Mouse (Mus musculus) gastrocnemius, postnatal 14 days (tissue): ENCODE results near the gene Kcnj9. TPM values are rescaled to one million over a fixed set of nuclear protein-coding genes. Genes with fewer than 3 reads are reported as not detected.

Experiments
- DNase-seq: peaks from one replicate; pipeline ENCODE4 v3.0.0; 2021; ENCODE audit warnings: mixed read lengths
- intact Hi-C: fragments of 180-260 bp; cut with DNase I; formaldehyde crosslinking; loops from one replicate; pipeline ENCODE4 v1.15.1; 2025; ENCODE audit warnings: low total_unique reads
- total RNA-seq, 2 experiments: library from RNA; stranded (reverse); gene quantifications; 2 replicates each; pipeline ENCODE4 v1.2.3; 2021

Gene Kcnj9
- total RNA-seq, 2 experiments from 2014 or later: not detected

DNA sequence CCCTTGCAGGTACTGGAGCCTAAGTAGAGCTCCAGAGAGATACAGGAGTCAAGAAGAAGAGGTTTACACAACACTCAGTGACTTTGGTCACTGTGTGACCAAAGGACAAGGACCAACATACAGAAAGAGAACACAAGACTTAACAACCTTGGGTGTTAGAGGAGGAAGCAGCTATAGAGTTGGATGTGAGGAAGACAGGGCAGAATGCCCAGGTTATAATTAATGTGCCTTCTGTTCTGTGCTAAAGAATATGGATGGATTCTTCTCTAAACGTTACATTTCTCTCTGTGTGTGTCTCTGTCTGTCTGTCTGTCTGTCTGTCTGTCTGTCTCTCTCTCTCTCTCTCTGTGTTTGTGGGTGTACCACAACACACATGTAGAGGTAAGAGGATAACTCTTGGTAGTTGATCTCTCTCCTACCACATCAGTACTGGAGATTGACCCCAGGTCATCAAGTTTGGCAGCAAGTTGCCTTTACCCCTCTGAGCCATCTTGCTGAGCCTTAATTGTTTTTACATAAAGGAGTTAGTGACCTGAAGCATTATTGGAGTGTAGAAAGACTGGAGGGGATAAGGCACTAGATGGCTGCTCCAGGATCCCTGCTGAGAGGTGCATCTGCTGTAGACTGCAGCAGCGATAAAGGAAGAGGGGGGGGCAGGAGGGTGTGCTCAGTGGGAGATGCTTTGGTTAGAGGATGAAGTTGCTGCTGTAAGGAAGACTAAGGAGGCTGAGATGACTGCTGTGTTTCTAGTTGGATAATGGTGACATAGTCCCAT lies 8.5 kb upstream of the Kcnj9 start:
- intact Hi-C loops: no loop called here
- DNase-seq: no peak

DNA sequence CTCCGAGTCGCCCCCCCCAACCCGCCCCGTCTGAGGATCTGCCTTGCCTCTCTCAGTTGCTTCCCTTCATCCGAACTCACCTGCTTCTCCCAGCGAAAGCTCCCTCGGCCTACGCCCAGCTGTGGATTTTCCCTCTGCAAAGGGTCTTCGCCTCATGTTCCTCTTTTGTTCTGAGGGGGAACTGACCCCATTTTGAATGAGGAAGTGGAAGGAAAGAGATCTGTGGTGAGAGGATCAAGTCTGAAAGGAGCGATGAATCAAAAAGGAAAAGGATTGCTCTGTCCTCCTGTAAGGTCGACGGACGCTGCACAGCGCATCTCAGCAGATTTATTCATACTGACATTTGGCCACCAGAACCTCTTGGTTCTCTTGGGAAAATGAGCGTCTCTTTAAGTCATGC lies 6.7 kb upstream of the Kcnj9 start:
- DNase-seq: no peak
- intact Hi-C loops: no loop called here

DNA sequence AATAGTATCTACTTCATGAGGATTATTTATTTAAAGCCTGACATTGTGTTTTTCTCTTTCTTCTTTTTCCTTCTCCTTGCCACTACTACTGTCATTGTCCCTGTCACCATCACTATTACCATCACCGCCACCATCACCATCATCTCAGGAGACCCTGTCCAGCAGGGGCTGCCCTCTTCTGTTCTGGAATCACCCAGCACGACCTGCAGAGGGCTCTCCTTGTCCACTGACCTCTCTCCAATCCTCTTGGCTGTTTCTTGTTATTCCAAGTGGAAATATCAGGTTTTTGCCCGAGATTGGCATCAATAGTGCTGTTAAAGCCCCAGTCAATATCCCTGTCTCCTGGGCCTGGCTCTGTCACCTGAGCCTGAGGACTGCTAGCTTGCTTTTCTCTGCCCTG lies 4.4 kb upstream of the Kcnj9 start:
- intact Hi-C loops: no loop called here
- no peak for DNase-seq

DNA sequence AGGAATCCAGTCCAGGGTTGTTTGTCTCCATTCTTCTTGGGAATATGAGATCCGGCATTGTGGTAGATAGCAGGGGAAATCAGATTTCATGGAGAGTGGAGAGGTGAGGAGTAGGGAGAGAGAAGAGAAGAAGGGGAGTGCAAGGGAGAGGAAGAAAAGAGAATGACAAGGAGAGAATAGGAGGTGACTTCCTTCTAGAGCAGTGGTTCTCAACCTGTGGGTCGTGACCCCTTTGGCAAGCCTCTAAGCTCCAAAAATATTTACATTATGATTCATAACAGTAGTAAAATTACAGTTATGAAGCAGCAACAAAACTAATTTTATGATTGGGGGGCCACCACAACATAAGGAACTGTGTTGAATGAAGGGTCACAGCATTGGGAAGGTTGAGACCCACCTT lies 3.8 kb upstream of the Kcnj9 start:
- intact Hi-C loops: no loop called here
- DNase-seq: no peak

DNA sequence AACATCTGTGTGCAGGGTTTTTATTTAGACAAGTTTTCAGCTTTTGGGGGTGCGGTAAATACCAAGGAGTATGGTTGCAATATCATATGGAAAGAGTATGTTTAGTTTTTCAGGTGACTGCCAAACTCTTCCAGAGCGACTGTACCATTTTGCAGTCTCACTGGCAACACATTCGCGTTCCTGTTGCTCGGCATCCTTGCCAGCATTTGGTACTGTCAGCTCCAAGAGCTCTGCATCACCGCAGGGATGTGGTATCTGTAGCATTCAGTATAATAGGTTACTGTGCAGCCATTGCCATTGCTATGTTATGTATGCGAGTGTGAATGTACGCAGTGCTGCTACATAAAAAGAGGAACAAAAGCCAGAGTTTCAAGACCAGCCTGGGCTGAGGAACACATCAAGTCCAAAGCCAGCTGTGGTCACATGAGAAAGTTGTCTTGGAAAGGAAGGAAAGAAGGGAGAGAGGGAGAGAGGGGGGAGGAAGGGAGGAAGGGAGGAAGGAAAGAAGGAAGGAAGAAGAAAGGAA lies 2.4 kb upstream of the Kcnj9 start:
- intact Hi-C loops: no loop called here
- DNase-seq: no peak

DNA sequence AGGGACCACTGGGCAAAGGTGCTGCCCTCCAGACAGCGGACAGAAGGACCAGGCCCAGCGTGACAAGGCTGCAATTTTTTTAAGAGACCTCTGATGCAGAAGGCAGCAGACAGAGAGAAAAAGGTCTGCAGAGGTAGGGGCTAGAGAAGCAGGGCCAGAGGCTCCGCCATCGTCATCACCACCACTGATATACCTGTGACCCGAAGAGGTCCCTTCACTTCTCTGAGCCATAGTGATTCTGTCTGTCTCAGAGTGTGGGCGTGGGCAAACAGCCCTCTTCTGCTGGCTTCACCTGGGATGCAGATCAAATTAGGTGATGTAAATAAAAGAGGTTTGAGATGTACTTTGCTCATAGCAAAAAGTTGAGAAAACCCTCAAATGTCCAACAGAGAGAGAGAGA lies 498 bp upstream of the Kcnj9 start:
- intact Hi-C loops: loop anchor here (10.0 kb wide), 1 partner anchor 275 kb away; the partner anchor contains the start of gene Nhlh1
- no peak for DNase-seq

DNA sequence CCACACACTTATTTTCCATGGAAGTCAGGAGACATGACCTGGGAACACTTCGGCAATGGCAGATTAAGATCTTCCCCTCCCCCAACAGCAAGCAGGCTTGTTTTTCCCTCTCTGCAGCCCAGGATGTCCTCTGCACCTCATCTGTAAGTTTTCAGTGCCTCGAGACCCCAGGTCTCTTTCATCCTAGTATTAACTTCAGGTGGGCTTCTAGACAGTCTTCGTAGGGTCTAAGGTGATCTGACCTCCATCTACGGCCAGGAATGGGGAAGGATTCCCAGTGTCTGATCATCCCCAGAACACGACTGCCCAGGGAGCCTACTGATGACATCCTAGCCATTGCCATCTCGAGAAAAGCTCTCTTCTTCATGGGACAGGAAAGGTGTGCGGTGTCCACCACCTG lies 657 bp downstream of the Kcnj9 start:
- intact Hi-C loops: loop anchor here (10.0 kb wide), 1 partner anchor 274 kb away; the partner anchor contains the start of gene Nhlh1
- no peak for DNase-seq

DNA sequence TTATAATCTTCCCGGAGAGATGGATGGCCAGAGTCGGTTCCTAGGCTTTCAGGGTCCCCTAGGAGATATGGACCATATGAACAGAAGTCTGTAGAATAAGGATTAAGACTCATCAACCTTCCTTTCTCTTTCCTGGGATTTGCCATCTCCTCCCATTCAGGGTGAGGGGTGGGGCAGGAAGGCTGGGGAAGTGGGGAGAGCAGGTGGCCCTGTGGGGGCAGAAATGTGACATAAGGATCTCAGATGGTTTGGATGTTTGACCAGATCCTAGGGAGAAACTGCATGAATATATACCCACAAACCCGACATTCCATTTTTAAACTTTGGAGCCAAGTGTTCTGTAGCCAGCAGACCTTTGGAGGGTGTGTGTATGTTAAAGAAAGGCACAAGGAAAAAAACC lies 1.1 kb downstream of the Kcnj9 start:
- intact Hi-C loops: loop anchor here (10.0 kb wide), 1 partner anchor 273 kb away; the partner anchor contains the start of gene Nhlh1
- no peak for DNase-seq

DNA sequence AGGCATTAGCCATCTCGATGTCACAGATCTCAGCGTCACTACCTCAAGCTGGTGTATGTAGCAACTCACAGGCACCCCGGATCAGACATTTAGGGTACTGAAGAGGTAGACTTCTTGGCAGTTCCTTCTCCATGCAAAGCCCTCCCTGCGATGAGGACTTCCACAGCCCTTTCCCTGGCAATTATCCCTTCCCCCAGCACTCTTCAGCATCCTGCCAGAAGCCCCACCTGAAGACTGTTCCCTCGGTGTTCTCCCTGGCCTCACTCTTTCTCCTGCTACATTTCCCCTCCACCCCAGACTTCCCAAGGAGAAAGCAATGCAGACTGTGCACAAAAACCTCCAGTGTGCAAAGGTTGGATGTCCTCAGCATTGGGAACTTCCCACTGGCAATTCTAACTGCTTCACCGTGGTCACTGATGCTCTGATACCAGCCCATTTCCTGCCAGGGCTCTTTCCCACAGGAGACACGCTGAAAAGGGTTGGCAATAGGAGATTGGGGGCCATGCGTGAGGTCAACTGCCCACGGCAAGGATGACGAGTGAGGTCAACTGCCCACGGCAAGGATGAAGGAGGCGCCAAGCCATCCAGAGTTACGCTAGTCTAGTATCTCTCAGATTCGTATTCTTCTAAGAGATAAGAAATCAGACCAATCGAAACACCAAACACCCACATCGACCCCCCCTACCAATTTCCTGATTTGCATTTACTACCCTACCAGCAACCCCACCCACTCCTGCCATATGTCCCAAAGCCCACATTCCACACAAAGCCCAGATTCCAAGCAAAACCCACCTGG lies 1.7 kb downstream of the Kcnj9 start:
- DNase-seq: no peak
- intact Hi-C loops: loop anchor here (10.0 kb wide), 1 partner anchor 273 kb away; the partner anchor contains the start of gene Nhlh1

DNA sequence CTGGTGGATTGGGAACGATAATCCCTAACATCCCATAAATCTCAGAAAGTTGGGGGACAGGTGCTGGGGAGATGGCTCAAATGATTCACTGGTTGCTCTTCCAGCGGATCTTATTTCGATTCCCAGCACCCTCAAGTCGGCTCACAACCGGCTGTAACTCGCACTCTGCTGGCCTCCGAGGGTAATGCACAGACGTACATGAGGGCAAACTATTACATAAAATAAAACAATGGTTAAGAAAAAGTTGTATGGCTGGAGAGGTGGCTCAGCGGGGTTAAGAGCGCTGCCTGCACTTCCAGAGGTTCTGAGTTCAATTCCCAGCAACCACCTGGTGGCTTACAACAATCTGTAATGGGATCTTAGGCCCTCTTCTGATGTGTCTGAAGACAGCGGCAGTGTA lies 2.4 kb downstream of the Kcnj9 start:
- intact Hi-C loops: loop anchor here (10.0 kb wide), 1 partner anchor 272 kb away; the partner anchor contains the start of gene Nhlh1
- DNase-seq: no peak

DNA sequence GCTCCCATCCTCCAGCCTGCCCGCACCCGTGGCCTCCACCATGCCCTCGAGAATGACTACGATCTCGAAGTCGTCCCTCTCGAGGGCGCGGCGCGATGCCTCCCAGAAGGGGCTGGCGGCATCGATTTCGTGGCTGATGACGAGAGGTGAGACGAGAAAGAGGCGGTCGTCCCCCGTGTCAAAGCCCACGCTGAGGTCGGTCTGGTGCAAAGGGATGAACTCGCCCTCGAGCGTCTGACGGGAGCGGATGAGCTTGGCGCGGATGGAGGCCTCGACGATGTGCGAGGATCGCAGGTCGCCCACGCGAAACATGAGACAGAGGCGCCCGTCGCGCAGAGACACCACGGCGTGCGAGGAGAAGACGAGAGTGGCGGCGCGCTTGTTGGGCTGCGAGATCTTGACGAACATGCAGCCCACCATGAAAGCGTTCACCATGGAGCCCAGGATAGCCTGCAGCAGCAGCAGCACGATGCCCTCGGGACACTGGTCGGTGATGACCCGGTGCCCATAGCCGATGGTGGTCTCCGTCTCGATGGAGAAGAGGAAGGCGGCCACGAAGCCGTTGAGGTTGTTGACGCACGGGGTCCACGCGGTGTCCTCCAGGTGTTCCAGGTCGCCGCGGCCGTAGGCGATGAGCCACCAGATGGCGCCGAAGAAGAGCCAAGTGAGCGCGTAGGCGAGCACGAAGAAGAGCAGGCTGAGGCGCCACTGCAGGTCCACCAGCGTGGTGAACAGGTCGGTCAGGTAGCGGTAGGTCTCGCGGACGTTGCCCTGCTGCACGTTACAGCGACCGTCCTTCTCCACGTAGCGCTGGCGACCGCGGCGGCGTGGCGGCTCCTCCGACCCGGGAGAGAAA lies 3.2 kb downstream of the Kcnj9 start:
- peak; percentile 57 for DNase-seq
- intact Hi-C loops: loop anchor here (10.0 kb wide), 1 partner anchor 271 kb away; the partner anchor contains the start of gene Nhlh1

DNA sequence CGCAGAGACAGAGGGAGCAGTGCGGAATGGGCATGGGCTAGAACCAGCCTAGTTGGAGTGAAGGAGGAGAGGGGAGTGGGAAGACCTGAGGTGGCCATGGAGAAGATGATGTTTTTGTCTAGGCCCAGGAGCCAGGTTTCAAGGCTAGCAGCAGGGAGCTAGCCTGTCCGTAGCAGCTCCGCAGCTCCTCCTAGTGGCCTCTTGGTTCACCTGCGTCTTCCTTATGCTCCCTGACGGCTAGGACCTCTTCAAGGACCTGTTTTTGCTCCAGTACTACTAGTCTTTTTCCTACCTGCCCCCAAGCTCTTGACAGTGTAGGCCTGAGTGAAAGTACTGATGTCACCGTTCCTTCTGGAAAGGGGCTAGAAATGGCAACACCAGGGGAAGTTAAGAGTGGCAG lies 4.4 kb downstream of the Kcnj9 start:
- intact Hi-C loops: loop anchor here (10.0 kb wide), 1 partner anchor 270 kb away; the partner anchor contains the start of gene Nhlh1
- peak; percentile 76 for DNase-seq

DNA sequence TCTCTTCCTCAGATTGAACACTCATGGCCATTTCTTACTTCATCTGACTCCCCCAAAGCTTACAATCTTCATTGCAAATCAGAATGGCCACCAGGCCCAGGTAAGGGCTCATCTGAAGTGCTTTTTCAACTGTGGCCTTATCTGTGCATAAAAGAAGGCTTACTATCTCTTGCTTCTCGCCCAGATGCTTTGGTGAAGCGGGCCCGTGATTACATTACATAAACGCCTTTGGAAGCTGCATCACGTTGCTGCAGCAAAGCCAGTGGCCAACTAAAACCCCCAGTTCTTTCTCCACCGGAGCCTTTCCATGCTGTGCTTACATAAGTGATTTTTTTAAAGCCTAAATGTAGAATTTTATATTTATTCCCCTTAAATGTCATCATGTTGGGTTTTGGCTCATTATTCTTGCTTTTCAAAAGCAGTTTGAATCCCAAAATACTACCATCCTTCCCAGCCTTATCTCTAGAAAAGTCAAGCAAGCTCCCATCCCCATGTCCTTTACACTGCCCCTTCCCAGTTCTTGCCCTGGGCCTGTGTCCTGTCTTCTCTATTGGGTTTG lies 5.2 kb downstream of the Kcnj9 start:
- no peak for DNase-seq
- intact Hi-C loops: loop anchor here (10.0 kb wide), 1 partner anchor 269 kb away; the partner anchor contains the start of gene Nhlh1

DNA sequence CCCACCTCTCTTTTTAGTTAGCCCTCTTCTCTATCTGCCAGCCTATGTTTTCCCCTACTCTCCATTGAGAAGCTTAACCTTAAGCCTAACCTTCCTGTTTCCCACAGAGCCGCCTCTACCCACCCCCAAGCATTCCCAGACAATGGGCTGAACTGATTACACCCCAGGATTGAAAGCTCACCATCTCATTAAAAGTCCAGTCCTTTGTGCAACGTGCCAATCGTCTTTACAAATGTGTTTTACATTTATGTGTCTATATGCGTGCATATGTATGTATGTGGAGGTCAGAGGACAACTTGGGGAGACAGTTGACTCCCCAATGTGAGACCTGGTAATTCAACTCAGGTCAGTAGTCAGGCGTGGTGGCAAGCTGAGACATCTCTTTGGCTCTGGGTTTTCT lies 5.8 kb downstream of the Kcnj9 start:
- intact Hi-C loops: loop anchor here (10.0 kb wide), 1 partner anchor 268 kb away; the partner anchor contains the start of gene Nhlh1
- DNase-seq: no peak

DNA sequence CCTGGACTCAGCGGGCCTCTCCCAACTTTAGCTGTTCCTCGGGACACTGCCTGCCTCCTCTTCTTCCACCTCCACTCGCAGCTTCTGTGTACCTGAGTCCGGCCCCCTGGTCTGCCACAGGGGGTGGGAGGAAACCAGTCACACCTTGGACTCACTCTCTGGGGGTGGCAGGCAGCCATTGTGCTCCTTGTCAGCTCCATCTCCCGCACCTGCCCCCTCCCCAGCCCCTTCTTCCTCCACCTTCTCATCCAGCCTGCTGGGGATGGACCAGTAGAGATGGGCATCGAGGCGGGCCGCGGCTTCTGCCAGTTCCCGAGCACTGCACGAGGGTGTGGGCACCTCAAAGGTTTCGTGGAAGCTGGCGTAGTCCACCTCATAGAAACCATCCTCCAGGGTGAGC lies 6.4 kb downstream of the Kcnj9 start:
- intact Hi-C loops: loop anchor here (10.0 kb wide), 1 partner anchor 268 kb away; the partner anchor contains the start of gene Nhlh1
- DNase-seq: no peak

DNA sequence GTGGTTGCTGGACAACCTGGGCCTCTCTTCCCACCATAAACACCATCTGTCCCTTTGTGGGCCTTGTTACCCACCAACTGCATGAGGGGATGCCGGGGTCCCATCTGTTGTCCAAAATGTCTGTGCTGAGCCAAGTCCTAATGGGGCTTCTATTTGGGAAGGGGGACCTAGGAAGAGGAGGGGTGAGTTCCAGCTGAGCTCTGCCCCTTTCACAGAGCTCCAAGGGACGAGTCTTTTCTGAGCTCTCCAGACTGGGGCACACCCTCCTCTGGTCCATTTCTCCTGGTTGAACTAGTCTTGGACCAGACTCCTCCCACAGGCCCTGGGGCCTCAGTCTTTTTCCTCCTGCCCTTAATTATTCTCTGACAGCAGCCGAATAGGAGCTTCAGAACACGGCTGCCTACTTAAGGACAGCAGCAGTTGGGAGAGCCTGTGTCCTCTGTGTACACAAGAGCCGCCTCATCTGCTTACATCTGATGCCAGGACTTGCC lies 9.2 kb downstream of the Kcnj9 start:
- no peak for DNase-seq
- intact Hi-C loops: loop anchor here (10.0 kb wide), 2 partner anchors 205 to 265 kb away; partner anchors contain the start of gene Nhlh1

DNA sequence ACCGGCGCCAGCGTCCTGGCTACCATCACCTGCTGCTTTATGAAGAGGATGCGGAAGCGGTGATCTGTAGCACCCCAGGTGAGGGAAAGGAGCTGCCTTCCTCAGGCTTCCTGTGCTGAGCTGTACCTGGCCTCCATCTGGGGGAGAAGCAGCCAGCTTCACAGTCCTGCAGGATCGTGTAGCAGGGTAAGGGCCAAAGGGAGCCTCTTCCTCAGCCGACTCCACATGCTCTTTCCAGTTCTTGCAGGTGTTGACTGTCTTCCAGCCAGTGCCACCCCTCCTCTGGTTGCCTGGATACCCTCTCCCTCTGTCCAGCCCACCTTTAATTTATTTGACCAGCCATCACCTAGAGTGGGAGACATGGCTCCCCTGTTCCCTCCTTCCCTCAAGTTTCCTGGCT lies 9.8 kb downstream of the Kcnj9 start:
- DNase-seq: no peak
- intact Hi-C loops: loop anchor here (10.0 kb wide), 1 partner anchor 205 kb away; no protein-coding TSS in a partner anchor

DNA sequence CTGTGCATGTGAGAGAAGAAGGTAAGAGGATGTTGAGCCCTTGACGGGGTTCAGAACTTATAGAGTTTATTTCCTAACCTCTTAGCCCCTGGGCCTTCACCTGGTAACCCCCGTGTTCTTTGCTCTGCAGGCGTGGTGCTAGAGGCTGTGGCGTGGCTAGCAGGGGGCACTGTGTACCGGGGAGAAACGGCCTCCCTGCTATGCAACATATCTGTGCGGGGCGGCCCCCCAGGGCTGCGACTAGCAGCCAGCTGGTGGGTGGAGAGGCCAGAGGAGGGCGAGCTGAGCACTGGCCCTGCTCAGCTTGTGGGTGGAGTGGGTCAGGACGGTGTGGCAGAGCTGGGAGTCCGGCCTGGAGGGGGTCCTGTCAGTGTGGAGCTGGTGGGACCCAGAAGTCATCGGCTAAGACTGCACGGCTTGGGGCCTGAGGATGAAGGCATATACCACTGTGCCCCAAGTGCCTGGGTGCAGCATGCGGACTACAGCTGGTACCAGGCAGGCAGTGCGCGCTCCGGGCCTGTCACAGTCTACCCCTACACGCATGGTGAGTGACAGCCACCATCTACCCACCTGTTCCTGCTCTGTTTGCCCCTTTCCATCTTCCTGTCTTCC lies 10.6 kb downstream of the Kcnj9 start:
- intact Hi-C loops: loop anchor here (10.0 kb wide), 1 partner anchor 204 kb away; no protein-coding TSS in a partner anchor

More for the DNA sequence above, 10.6 kb downstream of the Kcnj9 start:
- DNase-seq: no peak
